27 mouse cellular contexts compared by ENCODE assay signal in genomic region chr11:106529786-106530185, GRCm38 (mm10). TPM values are rescaled to one million over a fixed set of nuclear protein-coding genes. Genes with fewer than 3 reads are reported as not detected.
DNase-seq lines count a peak whose midpoint lies in the region; ATAC-seq and TF ChIP-seq lines count a peak whose summit lies in the region.
"Had no signal": no experiment of that assay in that cellular context is flagged by ENCODE, and none has a peak within 500 bp of the region (broad histone marks: within the 10 kb centered on the region; RNA-seq: fewer than 3 reads in every experiment).

No protein-coding gene starts in this region.

- peak; percentile 70 to 71 for DNase-seq in kidney, adult 8-10 months
- DNase-seq in kidney, postnatal 36 days: peak; percentile 74
- DNase-seq in liver, postnatal 0 days: no peak
- no peak for DNase-seq in layer of hippocampus, adult 9-11 months
- no peak for DNase-seq in retina, postnatal 1 day
- DNase-seq: adrenal gland, postnatal 14 days; cerebellum, adult 8-10 months; cerebellum, postnatal 36 days; embryo, embryonic 11 days; gastrocnemius, postnatal 25 days; heart, adult 2 months; lung, embryonic 14.5 days; lung, postnatal 36 days; right cerebral cortex, adult 18-20 months; thymus, postnatal 4 days had no signal

- H3K36me3 ChIP-seq in hindbrain, embryonic 16.5 days (ENCODE audit: control insufficient read depth, insufficient read depth, low read length): peaks cover 8% of the 10 kb centered on the region; the same call in 1 of the 2 replicates
- H3K36me3 ChIP-seq in hindbrain, embryonic 12.5 days: peaks cover 4% of the 10 kb centered on the region; the same call in 1 of the 2 replicates
- H3K36me3 ChIP-seq in kidney, embryonic 15.5 days: peaks cover 5% of the 10 kb centered on the region; the same call in 1 of the 2 replicates
- H3K36me3 ChIP-seq in liver, postnatal 0 days (replicated peaks; ENCODE audit: insufficient read depth, low read length): peaks cover 21% of the 10 kb centered on the region
- H3K36me3 ChIP-seq: forebrain, embryonic 12.5 days; midbrain, embryonic 15.5 days; neural tube, embryonic 12.5 days had no signal

- no peak overlapping the region for H3K4me2 ChIP-seq in hindbrain, embryonic 16.5 days (ENCODE audit: low read length)
- no peak overlapping the region for H3K4me2 ChIP-seq in hindbrain, embryonic 12.5 days (replicated peaks)
- no peak overlapping the region for H3K4me2 ChIP-seq in kidney, embryonic 15.5 days
- no peak overlapping the region for H3K4me2 ChIP-seq in liver, postnatal 0 days (ENCODE audit: low read depth, low read length)
- H3K4me2 ChIP-seq: embryonic facial prominence, embryonic 13.5 days; forebrain, embryonic 12.5 days; limb, embryonic 13.5 days; lung, embryonic 14.5 days; midbrain, embryonic 15.5 days; neural tube, embryonic 12.5 days; stomach, embryonic 15.5 days had no signal

- WGBS in hindbrain, embryonic 16.5 days: 76% methylated on average over 5 of the region's 5 CpGs
- 79% methylated on average over 5 of the region's 5 CpGs for WGBS in hindbrain, embryonic 12.5 days
- 79% methylated on average over 5 of the region's 5 CpGs for WGBS in kidney, embryonic 15.5 days
- whole genome bisulfite sequencing in liver, postnatal 0 days (ENCODE audit: insufficient replicate concordance): 56% methylated on average over 5 of the region's 5 CpGs

- no peak for TF ChIP-seq CTCF in liver, postnatal 0 days (IDR thresholded peaks at IDR 0.05; ENCODE audit: low read depth)

- H3K27ac ChIP-seq in hindbrain, embryonic 16.5 days (ENCODE audit: low read depth, low read length): peak overlapping the region; percentile 12; the same call in 1 of the 2 replicates
- no peak overlapping the region for H3K27ac ChIP-seq in hindbrain, embryonic 12.5 days
- no peak overlapping the region for H3K27ac ChIP-seq in kidney, embryonic 15.5 days
- peak overlapping the region; percentile 16; the same call in 1 of the 2 replicates for H3K27ac ChIP-seq in liver, postnatal 0 days (ENCODE audit: low read depth)
- H3K27ac ChIP-seq: embryonic facial prominence, embryonic 13.5 days; forebrain, embryonic 12.5 days; heart, adult 2 months; layer of hippocampus, adult 2 months; limb, embryonic 13.5 days; midbrain, embryonic 15.5 days; neural tube, embryonic 12.5 days; stomach, embryonic 15.5 days had no signal

- no peak for ATAC-seq in hindbrain, embryonic 16.5 days
- no peak for ATAC-seq in hindbrain, embryonic 12.5 days (ENCODE audit: low FRiP score)
- no peak for ATAC-seq in kidney, embryonic 15.5 days (replicated peaks; ENCODE audit: low FRiP score)
- peak; percentile 25; the same call in 1 of the 2 replicates for ATAC-seq in liver, postnatal 0 days
- ATAC-seq: CD4-positive, CD25-positive, alpha-beta regulatory T cell, adult 4 months; midbrain, embryonic 15.5 days had no signal

- H3K4me1 ChIP-seq in hindbrain, embryonic 16.5 days (ENCODE audit: control insufficient read depth, insufficient read depth, low read depth, low read length): peaks cover 3% of the 10 kb centered on the region; the same call in 1 of the 2 replicates
- H3K4me1 ChIP-seq in hindbrain, embryonic 12.5 days: peaks cover 8% of the 10 kb centered on the region
- H3K4me1 ChIP-seq in kidney, embryonic 15.5 days: peaks cover 29% of the 10 kb centered on the region
- H3K4me1 ChIP-seq in liver, postnatal 0 days (ENCODE audit: insufficient read depth): peaks cover 11% of the 10 kb centered on the region
- H3K4me1 ChIP-seq: midbrain, embryonic 15.5 days; neural tube, embryonic 12.5 days; stomach, embryonic 15.5 days had no signal

- H3K4me3 ChIP-seq in hindbrain, embryonic 16.5 days (ENCODE audit: low read length): no peak overlapping the region
- no peak overlapping the region for H3K4me3 ChIP-seq in hindbrain, embryonic 12.5 days
- no peak overlapping the region for H3K4me3 ChIP-seq in kidney, embryonic 15.5 days (replicated peaks)
- H3K4me3 ChIP-seq in liver, postnatal 0 days (ENCODE audit: low read depth, low read length): no peak overlapping the region
- H3K4me3 ChIP-seq: embryonic facial prominence, embryonic 13.5 days; erythroblast, embryonic 14.5 days; forebrain, embryonic 12.5 days; heart, adult 2 months; layer of hippocampus, adult 2 months; limb, embryonic 13.5 days; midbrain, embryonic 15.5 days; neural tube, embryonic 12.5 days; stomach, embryonic 15.5 days had no signal

- no peaks in the 10 kb centered on the region for H3K9me3 ChIP-seq in hindbrain, embryonic 16.5 days (ENCODE audit: control insufficient read depth, low read length)
- no peaks in the 10 kb centered on the region for H3K9me3 ChIP-seq in hindbrain, embryonic 12.5 days (replicated peaks)
- no peaks in the 10 kb centered on the region for H3K9me3 ChIP-seq in kidney, embryonic 15.5 days (replicated peaks)
- H3K9me3 ChIP-seq in liver, postnatal 0 days (ENCODE audit: low read length): no peaks in the 10 kb centered on the region
- H3K9me3 ChIP-seq: embryonic facial prominence, embryonic 13.5 days; forebrain, embryonic 12.5 days; limb, embryonic 13.5 days; midbrain, embryonic 15.5 days; neural tube, embryonic 12.5 days; stomach, embryonic 15.5 days had no signal

- no peaks in the 10 kb centered on the region for H3K27me3 ChIP-seq in hindbrain, embryonic 16.5 days (replicated peaks; ENCODE audit: control insufficient read depth, insufficient read depth, low read length)
- H3K27me3 ChIP-seq in hindbrain, embryonic 12.5 days: no peaks in the 10 kb centered on the region
- no peaks in the 10 kb centered on the region for H3K27me3 ChIP-seq in kidney, embryonic 15.5 days
- no peaks in the 10 kb centered on the region for H3K27me3 ChIP-seq in liver, postnatal 0 days (ENCODE audit: insufficient read depth, low read length)
- H3K27me3 ChIP-seq: embryonic facial prominence, embryonic 13.5 days; limb, embryonic 13.5 days; midbrain, embryonic 15.5 days; neural tube, embryonic 12.5 days; stomach, embryonic 15.5 days had no signal

- no peak for TF ChIP-seq EP300 in liver, postnatal 0 days (IDR thresholded peaks at IDR 0.05; ENCODE audit: low read depth)

- no peak overlapping the region for H3K9ac ChIP-seq in hindbrain, embryonic 16.5 days (ENCODE audit: low read depth, low read length)
- no peak overlapping the region for H3K9ac ChIP-seq in hindbrain, embryonic 12.5 days
- no peak overlapping the region for H3K9ac ChIP-seq in kidney, embryonic 15.5 days
- H3K9ac ChIP-seq in liver, postnatal 0 days (replicated peaks): no peak overlapping the region
- H3K9ac ChIP-seq: embryonic facial prominence, embryonic 13.5 days; forebrain, embryonic 12.5 days; limb, embryonic 13.5 days; lung, embryonic 14.5 days; midbrain, embryonic 15.5 days; neural tube, embryonic 12.5 days; stomach, embryonic 15.5 days had no signal

RNA-seq across cellular contexts. Expression of gene Ern1, which starts 42.1 kb away (rescaled TPM):
- polyA plus RNA-seq in hindbrain, embryonic 16.5 days (2015; fragmentation: Nextera tagmentation; extraction: Ambion mirVana): 3.3 and 4.8 TPM in 2 replicates
- polyA plus RNA-seq in hindbrain, embryonic 12.5 days (2016; fragmentation: Nextera tagmentation; extraction: Ambion mirVana): 7.9 and 8.3 TPM in 2 replicates
- 6.6 and 7.0 TPM in 2 replicates for polyA plus RNA-seq in kidney, embryonic 15.5 days (2015; fragmentation: Nextera tagmentation; extraction: Ambion mirVana)
- 1.9 and 2.9 TPM in 2 replicates for polyA plus RNA-seq in liver, postnatal 0 days (2015; fragmentation: Nextera tagmentation; extraction: Ambion mirVana)

Comparison
In these comparisons a context has a peak if more than half of its experiments do, and no peak if none do; other contexts are left out.
1. H3K27ac ChIP-seq: peak in hindbrain, embryonic 16.5 days (single experiment) and liver, postnatal 0 days (single experiment); none in hindbrain, embryonic 12.5 days (single experiment) and kidney, embryonic 15.5 days (single experiment).
2. DNase-seq: peak in kidney, adult 8-10 months (2 of 2) and kidney, postnatal 36 days (2 of 2); none in liver, postnatal 0 days (single experiment), layer of hippocampus, adult 9-11 months (single experiment) and retina, postnatal 1 day (single experiment).